Mouse (Mus musculus): ENCODE measurements around the gene Nampt.

GRCm38 (mm10) chr12:32896496-32896895, 77.2 kb downstream of the Nampt start:
- no peak for TF ChIP-seq CTCF (IDR thresholded peaks at IDR 0.05; ENCODE audit: borderline replicate concordance, insufficient read depth, low read depth, low read length)
- no peak for TF ChIP-seq POLR2A (IDR thresholded peaks at IDR 0.05; ENCODE audit: borderline replicate concordance, insufficient read depth, low read length)
